Mouse (Mus musculus) heart, postnatal 0 days (tissue): ENCODE data around the gene Dock7.

ENCODE experiments used
- CTCF ChIP-seq: IDR thresholded peaks from 2 replicates; pipeline ENCODE4 v1.5.1; 2016; ENCODE audit warnings: antibody characterized with exemption, control low read depth, low read depth
- EP300 ChIP-seq: IDR thresholded peaks from 2 replicates; pipeline ENCODE4 v1.6.1; 2016; ENCODE audit warnings: antibody characterized with exemption, low read depth

DNA sequence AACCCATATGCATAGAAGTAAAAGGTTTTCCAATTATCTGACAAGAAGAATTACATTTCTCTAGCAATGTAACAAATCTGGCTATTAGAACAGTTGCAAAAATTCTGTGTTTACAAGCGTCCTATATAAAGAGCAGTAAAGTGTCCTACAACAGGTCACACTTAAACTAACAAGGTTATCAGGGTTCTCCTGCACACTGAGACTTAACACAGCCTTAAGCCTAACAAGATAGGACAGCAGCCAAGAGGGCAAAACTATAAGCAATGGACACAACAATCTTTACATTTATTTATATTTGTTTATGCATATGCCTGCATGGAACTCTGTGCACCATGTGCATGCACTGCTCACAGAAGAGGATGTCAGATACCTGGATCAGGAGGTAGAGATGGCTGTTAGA lies 39.5 kb downstream of the Dock7 start:
- TF ChIP-seq CTCF (no peak), EP300 (no peak)
